Mouse (Mus musculus): ENCODE data around the gene Lefty2. TPM values are rescaled to one million over a fixed set of nuclear protein-coding genes. Genes with fewer than 3 reads are reported as not detected.
"Not testable (repeated sequence)": the region's sequence is repeated elsewhere in the genome, so short reads cannot be mapped to it uniquely, and the experiment has no call there.

Gene Lefty2
- total RNA-seq, 2 experiments from 2014 or later, result 0.69 to 0.77 TPM

DNA sequence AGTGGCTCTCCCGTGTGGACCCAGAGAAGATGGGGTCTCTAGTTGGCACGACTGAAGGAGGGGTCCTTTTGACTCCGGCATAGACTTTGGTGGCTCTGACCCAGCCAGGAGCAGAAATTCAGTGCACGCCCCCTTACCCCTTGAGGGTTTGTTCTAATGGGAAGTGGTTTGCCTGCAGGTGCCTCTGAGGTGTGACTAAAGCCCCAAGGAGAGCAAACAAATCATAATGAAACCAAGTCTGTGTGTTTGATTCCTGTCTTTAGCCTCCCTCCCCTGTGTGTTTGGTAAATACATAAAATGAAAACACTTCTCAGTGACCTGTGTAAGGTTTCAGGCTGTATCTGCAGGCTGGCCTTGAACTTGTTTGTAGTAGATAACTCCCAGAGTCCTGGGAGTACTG is 33.4 kb downstream of the Lefty2 start:
- DNase-seq (ENCODE audit: low spot score in 2 of 2), result no peak
- intact Hi-C loops (cut with DNase I), result no loop called here

DNA sequence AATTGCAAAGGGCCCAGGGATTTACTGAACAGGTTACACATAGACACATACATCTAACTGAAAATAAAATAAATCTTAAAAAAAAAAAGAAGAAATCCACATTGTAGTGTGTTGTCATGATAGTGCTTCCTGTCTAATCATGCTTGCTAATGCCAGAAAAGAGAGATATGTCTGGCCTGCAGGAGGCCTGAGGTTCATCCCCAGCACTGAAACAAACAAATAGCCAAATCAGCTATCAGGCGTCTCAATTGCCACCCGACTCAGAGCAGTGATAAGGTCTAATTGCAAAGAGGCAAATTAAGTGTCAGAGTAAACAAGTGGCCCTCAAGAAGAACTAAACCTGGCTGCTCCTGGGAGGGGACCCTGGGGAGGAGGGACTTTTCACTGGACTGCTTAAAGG is 36.7 kb downstream of the Lefty2 start:
- no peak for DNase-seq (ENCODE audit: low spot score in 2 of 2)
- intact Hi-C loops (cut with DNase I), result no loop called here

DNA sequence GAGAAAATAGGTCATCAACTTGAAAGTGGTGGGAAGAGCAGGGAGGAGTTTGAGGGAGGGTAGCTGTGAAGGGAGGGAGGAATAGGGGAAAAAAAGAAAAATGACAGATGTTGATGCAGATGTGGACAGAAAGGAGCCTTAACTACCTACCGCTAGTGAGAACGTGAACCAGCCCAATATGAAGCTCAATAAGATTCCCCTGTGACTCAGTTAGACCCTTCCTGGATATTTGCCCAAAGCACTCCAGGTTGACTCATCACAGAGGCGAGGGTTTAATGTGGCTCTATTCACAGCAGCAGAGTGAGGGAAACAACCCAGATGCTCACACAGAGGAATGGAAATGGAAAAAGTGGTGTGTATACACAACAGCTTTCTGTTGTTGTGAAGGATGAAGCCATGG is 38.2 kb downstream of the Lefty2 start:
- DNase-seq (ENCODE audit: low spot score in 2 of 2), result no peak
- intact Hi-C loops (cut with DNase I), result no loop called here

DNA sequence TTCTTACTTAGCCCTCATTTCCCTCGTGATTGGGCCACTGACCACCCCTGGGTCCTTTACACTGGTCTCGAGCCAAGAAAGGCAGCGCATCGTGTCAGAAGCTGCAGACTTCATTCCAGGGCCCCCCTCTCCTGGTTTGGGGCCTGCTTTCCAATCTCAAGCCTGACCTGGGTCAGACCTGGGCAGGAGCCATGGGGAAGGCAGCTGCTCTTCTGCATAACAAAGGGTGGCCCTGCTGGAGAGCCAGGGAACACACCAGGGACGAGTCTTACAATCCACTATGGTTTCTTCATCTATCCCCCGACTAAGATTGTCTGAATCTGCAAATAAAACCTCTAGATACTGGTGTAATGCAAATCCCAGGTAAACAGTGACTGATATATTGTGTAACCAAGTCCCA is 40.8 kb downstream of the Lefty2 start:
- intact Hi-C loops (cut with DNase I), result no loop called here
- no peak for DNase-seq (ENCODE audit: low spot score in 2 of 2)

DNA sequence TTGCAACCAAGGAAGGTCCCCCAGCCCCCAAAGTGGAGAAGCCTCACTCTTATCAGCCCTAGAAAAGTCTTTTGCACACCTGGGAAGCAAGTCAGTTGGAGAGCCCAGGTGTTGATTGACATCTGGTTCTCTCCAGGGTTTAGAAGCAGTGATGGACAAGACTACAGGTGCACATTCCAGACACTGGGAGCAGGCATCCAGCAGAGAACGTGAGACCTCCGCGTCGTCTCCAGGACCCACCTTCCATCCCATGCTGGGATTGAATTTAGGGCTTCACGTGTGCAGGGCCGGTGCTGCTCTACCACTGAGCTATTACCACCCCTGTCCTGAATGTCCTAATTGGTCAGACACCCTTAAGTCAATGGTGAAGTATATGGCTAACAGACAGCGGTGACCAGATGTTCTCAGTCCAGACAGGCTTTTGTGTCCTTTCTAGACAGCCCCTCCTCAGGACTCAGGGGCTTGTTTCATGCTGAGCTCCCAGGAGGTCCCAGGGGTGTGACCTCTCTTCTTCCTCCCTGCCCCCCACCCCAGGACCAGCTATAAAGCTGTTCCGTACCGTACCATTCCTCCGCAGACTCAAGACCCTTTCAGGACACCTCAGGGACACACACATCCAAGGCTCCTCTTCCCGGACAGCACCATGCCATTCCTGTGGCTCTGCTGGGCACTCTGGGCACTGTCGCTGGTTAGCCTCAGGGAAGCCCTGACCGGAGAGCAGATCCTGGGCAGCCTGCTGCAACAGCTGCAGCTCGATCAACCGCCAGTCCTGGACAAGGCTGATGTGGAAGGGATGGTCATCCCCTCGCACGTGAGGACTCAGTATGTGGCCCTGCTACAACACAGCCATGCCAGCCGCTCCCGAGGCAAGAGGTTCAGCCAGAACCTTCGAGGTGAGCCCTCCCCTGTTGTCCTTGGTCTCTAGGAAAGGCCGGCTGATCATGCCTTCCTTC is 41.8 kb downstream of the Lefty2 start, which contains the start of gene Lefty1:
Gene Lefty1 (plus strand): TSS at position 556 of the 953 bp plus-strand sequence.
- DNase-seq (ENCODE audit: low spot score in 2 of 2), result no peak
- intact Hi-C loops (cut with DNase I), result no loop called here

DNA sequence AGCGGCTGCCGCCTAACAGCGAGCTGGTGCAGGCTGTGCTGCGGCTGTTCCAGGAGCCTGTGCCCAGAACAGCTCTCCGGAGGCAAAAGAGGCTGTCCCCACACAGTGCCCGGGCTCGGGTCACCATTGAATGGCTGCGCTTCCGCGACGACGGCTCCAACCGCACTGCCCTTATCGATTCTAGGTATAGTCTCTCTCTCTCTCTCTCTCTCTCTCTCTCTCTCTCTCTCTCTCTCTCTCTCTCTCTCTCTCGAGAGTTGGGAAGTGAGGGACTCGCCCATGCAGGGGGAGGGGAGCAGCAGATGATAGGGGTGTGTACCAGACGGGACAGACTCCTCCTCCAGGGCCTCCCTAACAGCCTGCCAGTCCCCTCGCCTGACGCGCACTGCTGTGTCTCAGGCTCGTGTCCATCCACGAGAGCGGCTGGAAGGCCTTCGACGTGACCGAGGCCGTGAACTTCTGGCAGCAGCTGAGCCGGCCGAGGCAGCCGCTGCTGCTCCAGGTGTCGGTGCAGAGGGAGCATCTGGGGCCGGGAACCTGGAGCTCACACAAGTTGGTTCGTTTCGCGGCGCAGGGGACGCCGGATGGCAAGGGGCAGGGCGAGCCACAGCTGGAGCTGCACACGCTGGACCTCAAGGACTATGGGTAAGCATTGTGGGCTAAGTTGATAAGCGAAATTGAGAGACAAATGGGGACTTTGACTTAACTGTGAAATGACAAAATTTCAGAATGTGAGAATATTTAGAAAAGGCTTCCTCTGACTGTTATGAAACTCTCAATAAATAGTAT is 43.9 kb downstream of the Lefty2 start:
- intact Hi-C loops (cut with DNase I); DNase-seq (ENCODE audit: low spot score in 2 of 2): not testable (repeated sequence)

DNA sequence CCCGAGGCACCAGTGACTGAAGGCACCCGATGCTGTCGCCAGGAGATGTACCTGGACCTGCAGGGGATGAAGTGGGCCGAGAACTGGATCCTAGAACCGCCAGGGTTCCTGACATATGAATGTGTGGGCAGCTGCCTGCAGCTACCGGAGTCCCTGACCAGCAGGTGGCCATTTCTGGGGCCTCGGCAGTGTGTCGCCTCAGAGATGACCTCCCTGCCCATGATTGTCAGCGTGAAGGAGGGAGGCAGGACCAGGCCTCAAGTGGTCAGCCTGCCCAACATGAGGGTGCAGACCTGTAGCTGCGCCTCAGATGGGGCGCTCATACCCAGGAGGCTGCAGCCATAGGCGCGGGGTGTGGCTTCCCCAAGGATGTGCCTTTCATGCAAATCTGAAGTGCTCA is 44.7 kb downstream of the Lefty2 start:
- intact Hi-C loops (cut with DNase I), result loop anchor here (2.0 kb wide), 1 partner anchor 17 kb away; no protein-coding TSS in a partner anchor
- not testable (repeated sequence) for DNase-seq (ENCODE audit: low spot score in 2 of 2)

DNA sequence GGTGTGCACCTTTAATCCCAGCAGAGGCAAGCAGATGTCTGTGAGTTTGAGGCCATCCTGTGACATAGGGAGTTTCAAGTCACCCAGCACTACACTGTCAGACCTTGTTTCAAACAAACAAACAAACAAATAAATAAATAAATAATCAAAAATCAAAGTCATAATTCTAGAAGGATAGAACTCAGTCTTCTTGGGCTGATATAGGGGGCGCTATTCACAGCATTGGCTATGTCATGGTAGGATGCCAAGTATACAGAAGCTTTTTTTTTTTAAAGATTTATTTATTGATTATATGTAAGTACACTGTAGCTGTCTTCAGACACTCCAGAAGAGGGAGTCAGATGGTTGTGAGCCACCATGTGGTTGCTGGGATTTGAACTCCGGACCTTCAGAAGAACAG is 45.9 kb downstream of the Lefty2 start:
- intact Hi-C loops (cut with DNase I), result loop anchor here (2.0 kb wide), 1 partner anchor 18 kb away; no protein-coding TSS in a partner anchor
- DNase-seq (ENCODE audit: low spot score in 2 of 2), result not testable (repeated sequence)

DNA sequence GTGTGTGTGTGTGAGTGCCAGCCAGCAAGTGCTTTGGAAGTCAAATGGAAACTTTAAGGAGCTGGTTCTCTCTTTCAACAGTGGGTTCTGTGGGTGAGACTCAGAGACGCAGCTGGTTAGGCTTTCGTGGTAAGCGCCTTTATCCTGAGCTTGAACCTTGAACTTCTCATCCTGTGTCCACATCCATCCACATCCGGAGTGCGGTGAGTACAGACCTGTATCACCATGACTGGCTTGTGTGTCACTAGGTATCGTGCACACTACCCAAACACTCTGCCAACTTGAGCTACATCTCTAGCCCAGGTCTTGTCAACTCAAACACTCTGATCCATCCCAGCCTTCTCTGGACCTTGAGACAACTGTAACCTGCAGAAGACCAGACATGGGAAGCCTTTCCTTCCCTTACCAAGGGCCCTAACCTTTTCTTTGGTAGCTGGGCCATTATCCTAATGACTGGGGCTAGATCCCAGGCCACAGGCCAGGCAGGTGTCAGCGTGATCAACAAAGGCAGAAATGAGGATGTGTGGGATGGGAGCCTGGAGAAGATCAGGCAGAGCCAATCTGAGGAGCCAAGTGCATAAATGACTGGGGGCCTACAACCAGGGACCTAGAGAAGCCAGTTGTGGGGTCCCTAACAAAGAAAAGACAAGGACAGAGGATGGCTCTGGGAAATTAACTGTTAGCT is 48.0 kb downstream of the Lefty2 start:
- intact Hi-C loops (cut with DNase I), result no loop called here
- no peak for DNase-seq (ENCODE audit: low spot score in 2 of 2)

DNA sequence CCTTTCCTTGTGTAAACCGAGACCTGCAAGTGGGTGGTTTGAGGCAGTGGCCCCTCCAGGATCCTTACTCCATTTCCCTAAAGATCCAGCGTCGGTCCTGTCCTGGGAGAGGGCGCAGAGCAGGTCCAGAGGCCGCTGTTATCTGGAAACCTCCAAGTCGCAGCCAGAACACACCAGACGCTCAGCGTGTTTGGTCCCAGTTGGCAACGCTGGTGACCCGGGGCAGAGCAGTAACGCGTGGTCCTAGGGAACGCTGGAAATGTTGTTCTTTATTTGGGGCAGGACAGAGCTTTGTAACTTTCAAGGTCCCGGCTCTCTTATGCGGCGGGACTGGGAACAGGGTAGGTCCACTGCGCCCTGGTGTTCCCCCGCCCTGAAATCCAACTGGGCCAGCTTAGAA is 48.8 kb downstream of the Lefty2 start:
- no peak for DNase-seq (ENCODE audit: low spot score in 2 of 2)
- intact Hi-C loops (cut with DNase I), result no loop called here

DNA sequence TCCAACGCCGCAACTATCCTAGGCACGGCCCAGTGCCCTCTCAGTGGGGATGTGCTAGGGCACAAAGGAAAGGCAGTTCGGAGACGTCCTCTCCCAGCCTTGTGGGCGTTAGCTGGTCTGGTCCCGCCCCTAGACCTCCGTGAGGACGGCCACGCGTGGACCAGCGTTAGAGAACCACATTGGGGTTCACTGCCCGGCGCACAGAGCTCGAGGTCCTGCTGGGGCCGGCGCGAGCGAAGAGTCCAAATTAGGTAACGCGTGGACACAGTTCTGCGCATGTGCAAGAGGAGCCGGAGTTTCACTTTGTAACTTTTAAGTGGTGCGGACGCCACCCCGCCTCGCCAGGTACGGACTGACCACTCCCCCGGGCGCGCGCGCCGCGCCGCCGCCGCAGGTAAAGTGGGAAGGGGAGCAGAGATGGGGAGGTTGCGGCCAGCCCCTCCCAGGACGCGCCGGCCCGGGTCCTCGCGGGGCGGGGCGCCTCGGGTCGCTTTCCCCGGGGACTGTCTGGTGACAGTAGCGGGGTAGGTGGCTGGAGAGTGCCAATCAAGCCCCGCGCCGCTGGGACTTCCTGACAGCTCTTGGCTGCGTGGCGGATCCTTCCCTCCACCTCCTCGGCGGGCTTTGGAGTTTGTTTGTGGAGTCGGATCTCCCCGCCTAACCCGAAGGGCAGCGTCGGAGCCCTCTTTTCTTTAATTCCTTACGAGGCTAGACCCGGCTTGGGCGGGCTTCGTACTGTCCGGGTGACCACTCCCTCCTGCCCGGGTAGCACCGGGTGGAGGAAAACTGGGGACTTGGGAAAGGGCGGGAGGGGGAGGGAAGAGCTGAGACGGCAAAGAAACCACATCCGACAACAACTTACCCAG is 49.5 kb downstream of the Lefty2 start, which contains the start of gene Tmem63a:
Gene Tmem63a (plus strand): TSS at position 179 of the 866 bp plus-strand sequence.
- intact Hi-C loops (cut with DNase I), result no loop called here
- peak; percentile 30 to 47 for DNase-seq (ENCODE audit: low spot score in 2 of 2)

DNA sequence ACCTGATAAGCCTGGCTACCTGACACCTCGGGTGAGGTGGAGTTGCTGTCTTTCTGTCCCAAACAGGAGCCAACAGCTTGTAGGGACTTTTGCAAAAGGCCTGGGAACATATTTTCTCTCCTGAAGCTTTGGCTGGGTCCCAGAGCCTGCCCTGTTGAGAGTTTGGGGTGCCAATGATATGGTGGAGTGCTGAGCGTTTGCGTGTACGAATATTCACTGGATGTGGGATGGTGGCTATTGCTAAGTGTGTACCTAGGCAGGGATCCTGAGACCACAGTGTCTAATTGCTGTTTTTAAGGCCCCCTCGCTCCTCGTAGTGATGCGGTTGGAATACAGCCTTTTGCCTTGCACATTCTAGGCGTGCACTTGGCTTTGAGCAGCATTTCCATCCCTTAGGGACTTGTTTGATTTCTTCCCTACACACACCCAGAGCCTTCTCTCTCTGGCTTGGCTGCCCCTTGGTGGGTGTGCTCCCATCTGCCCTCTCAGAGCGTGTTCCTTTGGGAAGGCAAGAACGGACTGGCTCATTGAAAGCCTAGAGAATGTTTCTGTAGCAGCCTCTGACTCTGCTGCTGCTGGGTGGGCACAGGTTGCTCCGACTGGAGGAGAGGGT is 50.2 kb downstream of the Lefty2 start:
- DNase-seq (ENCODE audit: low spot score in 2 of 2), result no peak
- intact Hi-C loops (cut with DNase I), result no loop called here

DNA sequence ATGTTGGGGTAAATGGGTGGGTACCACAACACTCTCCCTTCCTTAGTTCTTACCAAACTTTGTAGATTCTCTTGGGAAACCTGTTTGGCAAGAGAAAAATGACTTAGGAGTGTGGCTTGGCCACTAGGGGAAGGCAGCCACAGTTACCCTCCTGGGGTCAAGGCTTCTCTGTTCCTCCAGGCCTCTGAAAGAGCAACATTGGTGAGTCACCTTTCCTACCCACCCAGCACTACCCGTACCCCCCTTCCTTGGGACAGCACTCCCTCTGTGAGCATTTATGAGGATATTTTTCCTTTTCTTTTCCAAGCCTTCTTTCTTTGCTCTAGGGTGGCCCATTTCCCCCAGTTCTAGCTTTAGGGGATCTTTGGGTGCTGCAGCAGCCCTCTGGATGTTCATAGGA is 51.0 kb downstream of the Lefty2 start:
- no peak for DNase-seq (ENCODE audit: low spot score in 2 of 2)
- intact Hi-C loops (cut with DNase I), result no loop called here

DNA sequence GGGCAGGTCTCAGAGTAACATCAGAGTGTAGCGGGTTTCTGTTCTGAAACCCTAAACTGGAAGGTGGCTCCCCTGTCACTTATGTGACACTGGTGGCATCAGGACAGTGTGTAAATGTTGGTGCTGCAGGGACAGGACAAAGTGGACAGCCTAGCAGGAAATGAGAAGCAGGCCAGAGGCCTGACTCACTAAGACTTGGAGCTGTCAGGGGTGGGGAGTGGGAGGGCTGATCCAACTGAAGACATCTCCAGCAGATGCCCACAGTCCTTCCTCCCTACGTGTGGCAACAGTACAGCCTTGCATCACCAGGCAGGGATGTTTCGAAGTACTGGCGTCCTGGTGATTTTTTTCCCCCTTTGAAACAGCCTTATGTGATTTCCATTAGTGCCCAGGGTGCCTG is 51.6 kb downstream of the Lefty2 start:
- intact Hi-C loops (cut with DNase I), result no loop called here
- no peak for DNase-seq (ENCODE audit: low spot score in 2 of 2)

DNA sequence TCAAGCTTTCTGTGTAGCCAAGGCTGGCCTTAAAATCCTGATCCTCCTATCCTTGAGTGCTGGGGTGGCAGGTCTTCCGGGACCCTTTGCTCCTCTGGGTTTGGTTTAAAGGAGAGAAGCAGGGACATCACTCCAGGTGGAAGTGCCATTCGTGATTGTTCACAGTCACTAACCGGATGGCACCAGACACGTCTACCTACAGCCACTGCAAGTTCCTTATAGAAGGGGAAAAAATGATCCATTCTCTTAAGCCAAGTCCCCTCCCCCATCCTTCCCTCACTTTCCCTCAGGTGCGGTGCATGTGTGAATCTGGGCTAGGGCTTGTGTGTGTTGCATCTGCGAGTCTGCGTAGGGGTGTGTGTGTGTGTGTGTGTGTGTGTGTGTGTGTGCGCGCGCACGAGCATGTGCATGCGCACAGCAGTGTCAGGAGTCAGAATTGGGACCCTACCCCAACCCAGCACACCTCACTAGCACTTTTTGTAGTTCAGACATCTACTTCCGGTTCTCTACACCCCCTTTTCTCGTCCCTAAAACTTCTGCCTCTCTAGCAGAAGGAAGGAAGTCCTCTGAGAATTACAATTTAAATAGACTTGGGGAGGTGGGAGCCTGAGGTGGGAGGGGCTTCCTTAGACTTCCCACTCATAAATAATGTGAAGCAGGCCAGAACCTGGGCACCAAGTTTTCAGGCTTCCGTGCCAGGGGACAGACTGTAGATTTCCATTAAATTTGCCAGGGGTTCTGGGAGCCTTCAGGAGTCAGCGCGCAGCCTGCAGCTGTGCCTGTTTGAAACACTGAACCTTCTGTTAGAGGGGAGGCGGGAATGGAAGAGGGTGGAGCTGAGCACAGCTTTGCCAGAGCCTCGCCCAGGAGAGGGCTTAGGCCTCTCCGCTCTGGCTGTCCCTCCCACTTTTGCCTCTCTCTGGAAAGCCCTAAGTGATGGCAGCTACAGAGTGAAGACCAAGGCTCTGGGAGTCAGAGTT is 52.4 kb downstream of the Lefty2 start:
- DNase-seq (ENCODE audit: low spot score in 2 of 2), result no peak
- intact Hi-C loops (cut with DNase I), result no loop called here

DNA sequence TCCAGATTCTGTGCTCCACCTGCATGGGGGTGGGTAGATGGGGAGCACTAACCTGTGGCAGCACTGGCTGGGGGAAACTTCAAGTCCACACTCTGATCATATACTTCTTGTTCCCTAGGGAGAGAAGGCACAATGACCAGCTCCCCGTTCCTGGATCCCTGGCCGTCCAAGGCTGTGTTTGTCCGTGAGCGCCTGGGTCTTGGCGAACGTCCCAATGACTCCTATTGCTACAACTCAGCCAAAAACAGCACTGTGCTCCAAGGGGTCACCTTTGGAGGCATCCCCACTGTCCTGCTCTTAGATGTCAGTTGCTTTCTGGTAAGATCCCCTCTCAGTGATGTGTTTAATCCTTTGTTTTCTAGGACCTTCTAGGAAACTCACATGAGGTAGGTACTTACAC is 53.5 kb downstream of the Lefty2 start:
- intact Hi-C loops (cut with DNase I), result no loop called here
- DNase-seq (ENCODE audit: low spot score in 2 of 2), result no peak

Measured in left cerebral cortex, postnatal 36 days (tissue).